Mouse (Mus musculus) erythroblast, embryonic 14.5 days (primary cell): ENCODE measurements around the gene Snx11.

Experiments used
- GATA1 ChIP-seq: IDR thresholded peaks from 2 replicates; pipeline ENCODE4 v1.6.1; 2012; ENCODE audit warnings: low read length, inconsistent platforms, mixed read lengths
- TAL1 ChIP-seq: IDR thresholded peaks from 3 replicates; pipeline ENCODE4 v1.6.1; 2012; ENCODE audit warnings: low read length, inconsistent platforms, mixed read lengths

DNA sequence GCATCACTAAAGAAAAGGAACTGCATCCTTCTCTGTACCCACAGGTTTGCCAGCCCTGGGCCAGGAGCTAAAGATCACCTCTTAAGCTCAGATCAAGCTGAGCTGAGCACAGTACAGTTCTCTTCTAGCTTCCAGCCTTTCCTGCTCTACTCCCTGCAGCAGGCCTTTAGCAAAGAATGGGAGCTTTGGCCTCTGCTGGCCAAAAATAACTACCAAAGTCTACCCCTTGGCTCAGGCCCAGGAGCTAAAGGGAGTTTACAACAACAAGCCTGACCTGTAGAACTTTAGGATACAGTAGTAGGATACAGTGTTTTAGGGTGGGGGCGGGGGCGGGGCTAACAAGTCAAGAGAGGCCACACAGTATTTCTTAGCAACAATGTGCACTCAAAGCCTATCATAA lies 49.1 kb upstream of the Snx11 start:
- TF ChIP-seq GATA1 (no peak), TAL1 (no peak)
